Mouse (Mus musculus) telencephalon, adult 2 months (tissue): ENCODE measurements around the gene Glrb.

Source experiments
- DNase-seq: peaks from one replicate; pipeline ENCODE4 v3.0.0-alpha.2; 2011; ENCODE audit warnings: low read depth, low spot score

Gene Glrb

DNA sequence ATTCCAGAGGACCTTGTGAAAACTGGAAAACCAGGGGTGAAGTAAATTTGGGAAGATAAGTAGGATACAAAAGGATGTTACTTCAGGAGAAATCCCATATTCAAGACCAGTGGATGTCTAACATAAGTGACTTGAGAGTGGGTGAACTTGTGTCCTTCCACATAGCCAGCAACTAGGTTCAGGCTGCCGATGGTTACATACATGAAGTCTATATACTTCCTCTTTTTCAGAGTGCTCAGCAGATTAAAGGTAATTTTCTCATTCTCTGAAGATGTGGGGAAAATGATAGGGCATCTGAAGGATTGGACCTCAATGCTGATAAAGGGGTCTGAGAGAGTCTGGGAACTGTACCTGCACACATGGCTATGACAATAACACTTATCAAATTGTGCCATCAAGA lies 89.5 kb downstream of the Glrb start:
- DNase-seq: no peak

DNA sequence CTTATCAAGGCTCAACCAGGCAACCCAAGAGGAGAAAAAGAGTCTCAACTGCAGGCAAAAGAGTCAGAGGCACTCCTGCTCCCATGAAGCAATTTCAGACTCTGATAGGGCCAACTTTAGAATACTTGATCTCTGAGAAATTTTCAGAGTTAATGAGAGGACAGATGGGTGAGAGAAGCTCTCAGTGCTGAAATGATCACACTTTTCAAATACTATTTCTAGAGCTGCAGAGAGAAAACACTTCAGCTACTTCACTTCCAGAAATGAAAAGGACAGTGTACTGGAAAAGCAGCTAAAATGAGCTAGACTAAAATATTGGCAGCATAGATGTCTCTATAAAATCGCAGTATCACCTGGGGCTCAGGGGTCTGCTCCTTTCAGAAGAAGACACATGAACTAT lies 94.8 kb downstream of the Glrb start:
- DNase-seq: no peak

DNA sequence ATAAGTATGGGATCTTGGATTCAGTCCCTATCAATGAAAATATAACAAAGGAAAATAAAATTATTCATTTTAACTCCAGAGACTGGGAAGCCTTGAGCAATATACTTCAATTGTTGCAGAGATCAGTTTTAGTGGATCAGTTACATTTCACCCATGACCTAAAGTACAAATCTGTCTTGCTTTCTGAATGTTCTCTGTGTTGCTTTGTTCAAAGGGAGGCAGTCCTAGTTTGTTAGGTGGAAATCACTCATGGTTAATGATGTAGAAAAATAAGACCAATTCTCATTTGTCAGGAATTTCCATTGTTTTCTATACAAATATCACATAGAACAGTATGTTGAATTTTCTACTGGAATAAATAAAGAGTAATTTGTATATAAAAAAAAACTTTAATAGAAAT lies 99.7 kb downstream of the Glrb start:
- no peak for DNase-seq

DNA sequence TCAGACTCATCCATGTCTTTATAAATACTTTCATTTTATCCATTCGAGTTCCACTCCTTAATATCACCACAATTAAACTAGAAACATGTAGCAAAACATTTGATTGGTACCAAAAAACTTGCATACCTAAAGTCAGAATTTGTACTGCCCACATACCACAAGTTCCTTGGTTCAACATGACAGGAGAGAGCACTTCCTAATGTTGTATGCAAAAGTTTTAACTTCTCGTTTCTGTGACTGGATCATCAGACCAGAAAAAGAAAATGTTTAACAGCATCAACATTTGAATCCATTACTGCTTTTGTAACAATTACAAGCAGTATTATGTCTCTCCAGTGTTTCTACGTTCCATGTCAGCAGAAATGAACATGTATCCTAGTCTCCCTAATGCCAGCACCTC lies 101.2 kb downstream of the Glrb start:
- no peak for DNase-seq

DNA sequence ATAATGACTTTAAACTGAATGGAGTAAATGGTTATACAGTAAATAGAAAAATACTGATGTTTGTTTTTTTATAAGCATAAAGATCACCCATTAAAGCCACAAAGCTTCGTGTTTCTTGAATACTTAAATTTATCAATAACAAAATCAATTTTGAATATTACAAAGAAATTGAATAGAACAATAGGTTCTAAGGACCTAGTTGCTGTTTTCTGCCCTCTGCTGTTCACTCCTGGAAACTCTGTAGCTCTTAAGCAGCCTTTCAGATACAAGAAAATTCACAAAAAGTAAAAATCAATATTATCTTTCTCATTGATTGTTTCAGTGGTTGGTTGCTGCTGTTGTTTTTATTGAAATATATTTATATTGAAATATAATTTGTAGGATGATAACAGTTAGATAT lies 108.1 kb downstream of the Glrb start:
- DNase-seq: no peak

DNA sequence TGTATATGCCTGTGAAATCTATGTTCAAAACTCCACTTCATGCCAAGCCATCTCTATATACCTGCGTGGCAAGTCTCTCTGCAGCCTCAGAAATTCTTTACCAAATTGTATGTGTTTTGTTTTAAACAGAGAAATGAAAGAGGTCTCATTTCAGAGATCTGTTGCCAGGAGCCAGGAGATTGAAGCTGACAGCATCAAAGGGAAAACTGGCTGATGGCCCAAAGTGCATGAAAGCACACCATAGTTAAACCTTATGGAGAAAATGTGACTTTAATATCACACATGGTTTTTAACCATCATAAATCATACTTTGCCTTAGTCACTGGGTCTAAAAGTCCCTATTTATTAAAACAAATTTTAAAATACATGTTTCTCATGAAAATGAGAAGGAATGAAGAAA lies 109.6 kb downstream of the Glrb start:
- no peak for DNase-seq

DNA sequence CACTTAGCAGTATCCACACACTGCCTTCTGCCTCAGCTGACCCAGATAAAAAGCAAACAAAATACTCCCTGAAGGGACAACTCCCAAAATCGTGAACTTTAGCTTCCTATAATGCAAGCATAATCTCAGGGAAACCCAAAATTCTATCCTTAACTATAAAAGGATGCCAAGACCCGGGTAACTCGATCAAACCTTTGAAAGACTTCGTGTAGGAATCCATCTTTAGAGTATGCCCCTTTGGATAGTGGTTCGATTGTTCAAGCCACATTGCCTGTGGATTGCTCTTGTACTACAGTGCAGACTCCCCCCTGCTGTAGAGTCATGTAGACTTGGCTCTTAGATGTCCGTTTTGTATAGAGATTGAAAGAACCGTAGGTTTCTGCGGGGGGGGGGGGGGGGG lies 110.2 kb downstream of the Glrb start:
- no peak for DNase-seq

DNA sequence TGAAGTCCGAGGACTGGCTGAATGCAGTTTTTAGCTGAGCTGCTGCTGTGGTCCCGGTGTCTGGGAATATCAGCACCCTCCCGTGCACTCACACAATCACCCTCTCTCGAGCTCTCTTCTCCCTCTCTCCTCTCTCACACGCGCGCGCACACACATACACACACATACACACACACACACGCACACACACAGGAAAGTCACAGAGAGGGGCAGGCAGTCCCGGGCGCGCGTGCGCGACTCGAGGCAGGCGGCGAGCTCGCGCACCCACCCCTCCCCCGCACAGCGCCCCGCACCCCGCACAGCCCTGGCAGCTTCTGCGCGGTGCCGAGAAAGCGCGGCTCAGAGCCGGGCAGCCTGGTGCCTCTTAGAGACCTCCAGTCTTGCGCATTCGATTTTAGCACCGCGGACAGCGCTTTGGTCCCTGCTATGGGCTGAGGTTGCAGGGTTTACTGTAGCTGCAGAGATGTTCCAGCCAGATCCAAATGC lies 110.8 kb downstream of the Glrb start, which contains the start of gene Gria2:
Gene Gria2, minus strand, starts transcription at position 240 of the 486 bp plus-strand sequence.
- DNase-seq: peak; percentile 81

DNA sequence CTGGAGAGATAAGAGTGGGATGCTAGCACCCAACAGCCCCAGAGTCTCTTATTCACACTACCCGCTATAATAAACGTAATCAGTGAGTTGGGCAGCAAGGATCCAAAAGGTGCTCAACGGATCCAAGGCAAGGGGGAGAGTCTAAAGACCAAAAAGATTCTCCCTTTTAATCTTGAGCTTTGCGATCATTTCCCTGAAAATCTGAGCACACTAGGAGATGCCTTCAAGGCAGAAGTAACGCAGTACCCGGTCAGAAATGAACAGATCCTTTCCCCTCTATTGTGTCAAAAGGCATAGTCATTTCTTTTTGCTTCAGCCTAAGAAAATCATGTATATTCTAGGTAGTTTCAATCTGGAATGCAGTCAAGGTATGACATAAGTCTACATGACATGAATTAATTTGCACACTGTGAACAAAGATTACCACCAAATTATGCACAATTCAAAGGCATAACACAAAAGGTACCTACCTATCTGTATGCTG lies 111.6 kb downstream of the Glrb start:
- DNase-seq: no peak

DNA sequence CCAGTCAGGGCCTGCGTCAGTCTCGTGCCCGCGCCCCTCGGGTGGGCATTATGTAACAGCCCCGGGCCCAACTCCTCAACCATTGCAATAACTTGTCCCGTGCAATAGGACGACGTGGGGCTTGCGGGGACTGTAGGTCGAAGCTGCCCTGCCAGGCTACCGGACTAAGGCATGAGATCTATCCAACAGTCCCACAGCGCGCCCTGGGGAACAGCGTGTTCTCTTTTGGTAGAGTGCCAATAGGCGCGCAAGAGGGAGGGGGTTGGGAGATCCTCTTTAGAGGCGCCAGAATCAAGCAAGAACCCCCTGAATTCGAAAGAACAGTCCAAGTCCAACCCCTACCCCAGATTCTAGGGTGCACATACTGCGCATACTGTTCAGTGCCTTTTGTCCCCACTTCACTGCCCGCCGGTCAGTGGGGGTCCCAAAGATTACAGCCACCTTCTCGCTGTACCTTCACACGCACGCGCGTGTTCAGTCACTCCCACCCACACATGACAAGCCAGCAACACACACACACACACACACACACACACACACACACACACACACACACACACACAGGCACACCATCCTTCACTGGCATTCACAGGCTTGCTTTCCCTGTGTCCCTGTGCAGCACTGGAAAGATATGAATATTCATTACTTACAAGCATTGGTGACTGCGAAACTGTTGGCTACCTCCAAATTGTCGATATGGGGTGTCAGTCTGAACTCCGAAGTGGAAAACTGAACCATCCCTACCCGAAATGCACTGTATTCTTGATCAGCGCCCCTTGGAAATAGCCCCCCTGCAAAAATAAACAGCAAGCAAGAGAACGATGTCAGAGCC lies 112.2 kb downstream of the Glrb start:
- DNase-seq: no peak

DNA sequence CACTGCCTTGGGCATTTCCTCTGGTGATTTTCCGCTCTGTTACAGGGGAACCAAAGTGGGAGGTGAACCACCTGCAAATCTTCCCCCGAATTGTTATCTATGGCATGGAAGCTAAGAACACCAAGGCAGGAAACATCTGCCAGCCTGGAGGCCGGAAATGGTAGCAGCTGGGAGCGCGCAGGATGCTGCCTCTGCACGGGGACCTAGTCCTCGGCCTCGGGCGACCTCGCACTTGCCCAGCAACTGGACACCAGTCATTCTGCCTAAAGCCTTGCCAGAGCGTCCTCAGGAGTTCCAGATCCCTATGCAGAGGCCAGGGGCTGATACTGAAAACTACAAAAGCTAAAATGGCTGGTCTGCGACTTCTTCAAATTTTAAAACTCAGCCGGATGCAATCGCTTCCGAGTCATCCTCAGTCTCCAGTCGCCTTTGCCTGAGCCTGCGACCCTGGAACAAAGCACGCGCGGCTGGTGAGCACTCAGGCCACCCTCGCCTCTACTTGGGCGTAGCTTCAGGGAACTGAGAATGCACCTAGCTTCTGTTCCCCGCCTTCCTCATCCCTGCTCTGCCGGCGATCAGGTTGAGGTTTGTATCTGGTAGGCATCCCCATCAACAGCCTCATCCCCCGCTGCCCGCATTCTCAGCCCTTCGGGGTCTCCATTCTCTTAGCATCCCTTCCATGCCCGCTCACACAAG lies 113.0 kb downstream of the Glrb start:
- DNase-seq: no peak

DNA sequence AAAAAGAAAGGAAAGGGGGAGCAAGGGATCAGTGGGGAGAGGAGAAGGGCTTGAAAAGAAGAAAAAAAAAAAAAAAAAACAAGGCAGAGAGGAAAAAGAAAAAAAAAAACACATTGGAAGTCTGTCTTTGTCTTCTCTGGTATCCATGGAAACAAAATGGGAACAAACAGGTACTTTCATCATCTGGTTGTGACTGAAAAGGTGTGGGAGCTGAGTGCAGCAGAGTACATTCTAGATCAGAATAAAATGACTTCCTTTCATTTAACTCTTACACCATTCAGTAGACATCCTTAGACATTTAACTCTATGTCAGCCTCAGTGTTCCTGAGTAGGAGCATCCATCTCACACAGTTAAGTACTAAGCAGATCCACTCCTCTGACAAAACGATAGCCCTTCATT lies 115.5 kb downstream of the Glrb start:
- DNase-seq: no peak

DNA sequence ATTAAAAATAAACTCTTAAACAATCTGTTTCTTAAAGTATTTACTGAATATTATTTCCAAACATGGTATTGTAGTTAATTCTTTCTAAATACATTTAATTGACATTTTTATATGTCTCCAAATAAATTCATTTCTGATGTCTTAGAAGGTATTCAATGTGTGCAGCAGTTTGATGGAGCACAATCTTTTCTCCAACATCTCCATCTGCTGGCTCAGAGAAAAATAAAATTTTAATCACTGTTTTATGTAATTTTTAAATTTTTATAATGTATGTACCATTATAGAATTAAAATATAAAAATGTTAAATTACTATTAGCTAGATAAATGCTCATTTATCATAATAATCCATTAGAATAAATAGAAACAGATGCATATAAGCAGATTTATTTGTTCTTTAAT lies 116.7 kb downstream of the Glrb start:
- no peak for DNase-seq

DNA sequence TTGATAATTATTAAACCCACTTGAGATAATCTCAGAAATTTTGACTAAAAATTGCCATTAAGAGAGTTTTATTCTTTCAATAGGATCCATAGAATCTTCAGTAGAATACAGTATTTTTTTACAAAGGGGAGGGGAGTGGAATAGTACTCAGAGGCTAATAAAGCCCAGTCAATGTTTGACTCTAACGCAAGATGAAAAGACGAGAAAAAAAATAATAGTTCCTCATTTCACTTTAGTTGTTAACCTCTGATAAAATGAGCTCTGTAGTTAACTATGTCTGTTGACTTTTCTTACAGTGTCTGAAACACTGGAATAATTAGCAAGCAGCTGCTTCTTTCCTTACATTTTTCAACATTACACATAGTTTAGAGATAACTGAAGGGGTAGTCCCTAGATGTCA lies 118.2 kb downstream of the Glrb start:
- DNase-seq: no peak
